ENCODE assay signal across 8 mouse cellular contexts in genomic region chr14:99044718-99045117, GRCm38 (mm10). TPM values are rescaled to one million over a fixed set of nuclear protein-coding genes. Genes with fewer than 3 reads are reported as not detected.
A peak's percentile ranks its signal among the peaks of the same experiment; 100 is the strongest.
DNase-seq lines count a peak whose midpoint lies in the region; ATAC-seq and TF ChIP-seq lines count a peak whose summit lies in the region.

No protein-coding gene starts in this region.

- ATAC-seq in heart, embryonic 11.5 days (replicated peaks; ENCODE audit: insufficient number of reproducible peaks, low FRiP score, low TSS enrichment) = no peak
- no peak for ATAC-seq in hindbrain, embryonic 12.5 days (ENCODE audit: low FRiP score)
- no peak for ATAC-seq in midbrain, embryonic 11.5 days (ENCODE audit: low FRiP score)

- H3K79me2 ChIP-seq in MEL (ENCODE audit: control insufficient read depth, insufficient read depth, low read length, poor library complexity) = peaks cover 62% of the 10 kb centered on the region

- H3K36me3 ChIP-seq in heart, embryonic 11.5 days (ENCODE audit: control insufficient read depth, insufficient read depth, low read length) = no peaks in the 10 kb centered on the region
- peaks cover 15 to 37% of the 10 kb centered on the region in 2 experiments for H3K36me3 ChIP-seq in MEL (ENCODE audit: control insufficient read depth in 1 of 2, insufficient read depth in 2 of 2, low read length in 2 of 2)
- H3K36me3 ChIP-seq in hindbrain, embryonic 12.5 days = no peaks in the 10 kb centered on the region
- no peaks in the 10 kb centered on the region for H3K36me3 ChIP-seq in midbrain, embryonic 11.5 days (ENCODE audit: control insufficient read depth, insufficient read depth, low read length)

- TF ChIP-seq EP300 in MEL (IDR thresholded peaks at IDR 0.05; ENCODE audit: low read depth in 1 of 2, low read length in 2 of 2) = no peak; a peak in 1 of 4 replicates

- peak overlapping the region; percentile 95 for H3K9ac ChIP-seq in heart, embryonic 11.5 days (ENCODE audit: low read depth, low read length)
- peak overlapping the region; percentile 83 for H3K9ac ChIP-seq in MEL (ENCODE audit: control insufficient read depth, low read depth, low read length, poor library complexity, severe bottlenecking)
- H3K9ac ChIP-seq in hindbrain, embryonic 12.5 days = peak overlapping the region; percentile 97
- peak overlapping the region; percentile 96 for H3K9ac ChIP-seq in midbrain, embryonic 11.5 days (ENCODE audit: low read length)

- peak overlapping the region; percentile 87 for H3K4me3 ChIP-seq in heart, embryonic 11.5 days (ENCODE audit: low read depth, low read length)
- H3K4me3 ChIP-seq in MEL (ENCODE audit: control insufficient read depth in 1 of 2, insufficient read depth in 1 of 2, low read depth in 2 of 2, low read length in 2 of 2) = peak overlapping the region; percentile 81 to 86
- H3K4me3 ChIP-seq in hindbrain, embryonic 12.5 days = peak overlapping the region; percentile 97
- H3K4me3 ChIP-seq in midbrain, embryonic 11.5 days (ENCODE audit: low read depth, low read length) = peak overlapping the region; percentile 95

- H3K27me3 ChIP-seq in heart, embryonic 11.5 days (ENCODE audit: control insufficient read depth, insufficient read depth, low read length) = no peaks in the 10 kb centered on the region
- no peaks in the 10 kb centered on the region for H3K27me3 ChIP-seq in MEL (ENCODE audit: control insufficient read depth in 1 of 2, insufficient read depth in 2 of 2, low read length in 2 of 2)
- no peaks in the 10 kb centered on the region for H3K27me3 ChIP-seq in hindbrain, embryonic 12.5 days
- H3K27me3 ChIP-seq in midbrain, embryonic 11.5 days (ENCODE audit: control insufficient read depth, insufficient read depth, low read length) = no peaks in the 10 kb centered on the region

- peaks cover 26% of the 10 kb centered on the region for H3K4me1 ChIP-seq in heart, embryonic 11.5 days (ENCODE audit: control insufficient read depth, insufficient read depth, low read length)
- peaks cover 13 to 27% of the 10 kb centered on the region in 2 experiments for H3K4me1 ChIP-seq in MEL (ENCODE audit: control insufficient read depth in 1 of 2, insufficient read depth in 2 of 2, low read length in 2 of 2)
- peaks cover 26% of the 10 kb centered on the region for H3K4me1 ChIP-seq in hindbrain, embryonic 12.5 days
- H3K4me1 ChIP-seq in midbrain, embryonic 11.5 days (ENCODE audit: control insufficient read depth, insufficient read depth, low read length) = peaks cover 20% of the 10 kb centered on the region

- WGBS in heart, embryonic 11.5 days (ENCODE audit: insufficient replicate concordance) = 6% methylated on average over 5 of the region's 5 CpGs
- WGBS in hindbrain, embryonic 12.5 days = 5% methylated on average over 5 of the region's 5 CpGs
- WGBS in midbrain, embryonic 11.5 days = 7% methylated on average over 5 of the region's 5 CpGs

- no peak for DNase-seq in heart, adult 9 months (ENCODE audit: low spot score in 2 of 2)
- DNase-seq in MEL (ENCODE audit: low read depth, low spot score) = peak; percentile 71
- peak; percentile 84 for DNase-seq in midbrain, embryonic 11.5 days (ENCODE audit: low spot score, missing footprints)
- no peak for DNase-seq in adrenal gland, adult (ENCODE audit: inconsistent age in 2 of 2, low spot score in 1 of 2)
- DNase-seq in gastrocnemius, postnatal 10 days = no peak
- no peak for DNase-seq in adrenal gland, adult 18-20 months (ENCODE audit: low spot score in 2 of 2)

- H3K4me2 ChIP-seq in heart, embryonic 11.5 days = peak overlapping the region; percentile 76
- H3K4me2 ChIP-seq in hindbrain, embryonic 12.5 days (replicated peaks) = peak overlapping the region; percentile 70
- peak overlapping the region; percentile 63 for H3K4me2 ChIP-seq in midbrain, embryonic 11.5 days

- no peaks in the 10 kb centered on the region for H3K9me3 ChIP-seq in heart, embryonic 11.5 days (replicated peaks; ENCODE audit: control insufficient read depth, low read length)
- H3K9me3 ChIP-seq in MEL (replicated peaks; ENCODE audit: insufficient read depth, low read length) = no peaks in the 10 kb centered on the region
- no peaks in the 10 kb centered on the region for H3K9me3 ChIP-seq in hindbrain, embryonic 12.5 days (replicated peaks)
- no peaks in the 10 kb centered on the region for H3K9me3 ChIP-seq in midbrain, embryonic 11.5 days (ENCODE audit: control insufficient read depth, low read length)

- TF ChIP-seq POLR2A in MEL (IDR thresholded peaks at IDR 0.05; ENCODE audit: control insufficient read depth in 1 of 2, insufficient read depth in 1 of 2, low read depth in 1 of 2, low read length in 2 of 2, poor library complexity in 1 of 2) = no peak

- TF ChIP-seq CTCF in MEL (IDR thresholded peaks at IDR 0.05 in 2 of 3, conservative IDR thresholded peaks at IDR 0.05 in 1 of 3; ENCODE audit: control insufficient read depth in 1 of 3, insufficient read depth in 1 of 3, low read depth in 2 of 3, low read length in 3 of 3, poor library complexity in 1 of 3, severe bottlenecking in 1 of 3) = no peak

- 0 out of 2 replicates have a peak overlapping the region, but pooled peaks have one; percentile 88 for H3K27ac ChIP-seq in heart, embryonic 11.5 days (ENCODE audit: low read depth, low read length)
- peak overlapping the region; percentile 72 for H3K27ac ChIP-seq in MEL (ENCODE audit: control insufficient read depth, low read depth, low read length)
- H3K27ac ChIP-seq in hindbrain, embryonic 12.5 days = no peak overlapping the region
- H3K27ac ChIP-seq in midbrain, embryonic 11.5 days (ENCODE audit: low read depth, low read length) = no peak overlapping the region

- no peak for TF ChIP-seq RAD21 in MEL (IDR thresholded peaks at IDR 0.05; ENCODE audit: low read depth, low read length)

TF ChIP-seq in MEL, 35 proteins besides CTCF, POLR2A, EP300 and RAD21 (continues in another document):
- TF ChIP-seq CHD1 (IDR thresholded peaks at IDR 0.05; ENCODE audit: low read depth, low read length) (no peak), GATA1 (IDR thresholded peaks at IDR 0.05; ENCODE audit: low read depth, low read length) (0 out of 2 replicates have a peak, but pooled peaks have one; percentile 15), JUND (IDR thresholded peaks at IDR 0.05; ENCODE audit: low read depth, low read length) (no peak), KAT2A (conservative IDR thresholded peaks at IDR 0.05; ENCODE audit: low read depth, low read length) (no peak), MXI1 (IDR thresholded peaks at IDR 0.05; ENCODE audit: low read depth, low read length) (no peak; the same call in 1 of the 2 replicates), TAL1 (IDR thresholded peaks at IDR 0.05; ENCODE audit: low read length) (no peak)

RNA-seq across cellular contexts. Expression of gene Mzt1, which starts 1.2 kb away (rescaled TPM):
- 93.1 and 97.9 TPM in 2 replicates for polyA plus RNA-seq in heart, embryonic 11.5 days (2014; fragmentation: Nextera tagmentation; extraction: Ambion mirVana)
- 16.4 and 17.5 TPM in 2 replicates for total RNA-seq in MEL (2012; rRNA removed)
- 10 to 100 TPM in 1 of 2 experiments, not detected in 1; 42.3 TPM for polyA plus RNA-seq in MEL (2012; ENCODE audit: insufficient read depth in 1 of 2, insufficient read length in 2 of 2, low read depth in 1 of 2, low replicate concordance in 2 of 2, missing spikeins in 1 of 2)
- polyA plus RNA-seq in hindbrain, embryonic 12.5 days (2016; fragmentation: Nextera tagmentation; extraction: Ambion mirVana) = 130 and 140 TPM in 2 replicates
- polyA plus RNA-seq in midbrain, embryonic 11.5 days (2014; fragmentation: Nextera tagmentation; extraction: Ambion mirVana) = 111 and 133 TPM in 2 replicates
- 10 to 100 TPM; 22.5 to 26.6 TPM for total RNA-seq in gastrocnemius, postnatal 10 days (2021)
- total RNA-seq in adrenal gland, adult 18-20 months (2021) = 10 to 100 TPM; 26.4 to 34.4 TPM

RNA-seq across cellular contexts. Expression of gene Bora, which starts 1.3 kb away (rescaled TPM):
- 51.9 and 52.1 TPM in 2 replicates for polyA plus RNA-seq in heart, embryonic 11.5 days (2014; fragmentation: Nextera tagmentation; extraction: Ambion mirVana)
- total RNA-seq in MEL (2012; rRNA removed) = 32.6 and 35.8 TPM in 2 replicates
- 10 to 100 TPM; 44.9 to 71.2 TPM for polyA plus RNA-seq in MEL (2012; ENCODE audit: insufficient read depth in 1 of 2, insufficient read length in 2 of 2, low read depth in 1 of 2, low replicate concordance in 2 of 2, missing spikeins in 1 of 2)
- 50.3 and 52.1 TPM in 2 replicates for polyA plus RNA-seq in hindbrain, embryonic 12.5 days (2016; fragmentation: Nextera tagmentation; extraction: Ambion mirVana)
- 64.0 and 66.1 TPM in 2 replicates for polyA plus RNA-seq in midbrain, embryonic 11.5 days (2014; fragmentation: Nextera tagmentation; extraction: Ambion mirVana)
- total RNA-seq in gastrocnemius, postnatal 10 days (2021) = 1 to 10 TPM; 3.6 to 4.4 TPM
- total RNA-seq in adrenal gland, adult 18-20 months (2021) = 1 to 10 TPM in 1 of 2 experiments, under 1 TPM in 1; 0.99 to 1.8 TPM

RNA-seq across cellular contexts. Expression of gene Rpl36a-ps1, which starts 50.6 kb away (rescaled TPM):
- 1.0 and 1.8 TPM in 2 replicates for polyA plus RNA-seq in heart, embryonic 11.5 days (2014; fragmentation: Nextera tagmentation; extraction: Ambion mirVana)
- 77.1 and 157 TPM in 2 replicates for total RNA-seq in MEL (2012; rRNA removed)
- 1 to 10 TPM in 1 of 2 experiments, not detected in 1; 7.4 TPM for polyA plus RNA-seq in MEL (2012; ENCODE audit: insufficient read depth in 1 of 2, insufficient read length in 2 of 2, low read depth in 1 of 2, low replicate concordance in 2 of 2, missing spikeins in 1 of 2)
- 1.6 TPM in 1 of 2 replicates, not detected in the other for polyA plus RNA-seq in hindbrain, embryonic 12.5 days (2016; fragmentation: Nextera tagmentation; extraction: Ambion mirVana)
- 0.76 and 2.0 TPM in 2 replicates for polyA plus RNA-seq in midbrain, embryonic 11.5 days (2014; fragmentation: Nextera tagmentation; extraction: Ambion mirVana)
- 1 to 10 TPM; 1.2 to 6.3 TPM for total RNA-seq in gastrocnemius, postnatal 10 days (2021)
- 1 to 10 TPM; 2.9 to 4.5 TPM for total RNA-seq in adrenal gland, adult 18-20 months (2021)

RNA-seq across cellular contexts. Expression of gene Pibf1, which starts 54.5 kb away (rescaled TPM):
- 15.8 and 16.7 TPM in 2 replicates for polyA plus RNA-seq in heart, embryonic 11.5 days (2014; fragmentation: Nextera tagmentation; extraction: Ambion mirVana)
- total RNA-seq in MEL (2012; rRNA removed) = 11.0 and 11.3 TPM in 2 replicates
- polyA plus RNA-seq in MEL (2012; ENCODE audit: insufficient read depth in 1 of 2, insufficient read length in 2 of 2, low read depth in 1 of 2, low replicate concordance in 2 of 2, missing spikeins in 1 of 2) = 1 to 10 TPM in 1 of 2 experiments, not detected in 1; 8.4 TPM
- 23.9 and 24.2 TPM in 2 replicates for polyA plus RNA-seq in hindbrain, embryonic 12.5 days (2016; fragmentation: Nextera tagmentation; extraction: Ambion mirVana)
- polyA plus RNA-seq in midbrain, embryonic 11.5 days (2014; fragmentation: Nextera tagmentation; extraction: Ambion mirVana) = 22.8 and 27.1 TPM in 2 replicates
- total RNA-seq in gastrocnemius, postnatal 10 days (2021) = 10 to 100 TPM; 10.0 to 13.1 TPM
- total RNA-seq in adrenal gland, adult 18-20 months (2021) = 1 to 10 TPM; 7.2 to 8.0 TPM

RNA-seq across cellular contexts. Expression of gene Dis3, which starts 54.9 kb away (rescaled TPM):
- 27.3 and 31.9 TPM in 2 replicates for polyA plus RNA-seq in heart, embryonic 11.5 days (2014; fragmentation: Nextera tagmentation; extraction: Ambion mirVana)
- 42.2 and 43.5 TPM in 2 replicates for total RNA-seq in MEL (2012; rRNA removed)
- 100 to 1,000 TPM in 1 of 2 experiments, 10 to 100 TPM in 1; 79.6 to 159 TPM for polyA plus RNA-seq in MEL (2012; ENCODE audit: insufficient read depth in 1 of 2, insufficient read length in 2 of 2, low read depth in 1 of 2, low replicate concordance in 2 of 2, missing spikeins in 1 of 2)
- polyA plus RNA-seq in hindbrain, embryonic 12.5 days (2016; fragmentation: Nextera tagmentation; extraction: Ambion mirVana) = 36.4 and 43.4 TPM in 2 replicates
- 44.9 and 46.0 TPM in 2 replicates for polyA plus RNA-seq in midbrain, embryonic 11.5 days (2014; fragmentation: Nextera tagmentation; extraction: Ambion mirVana)
- total RNA-seq in gastrocnemius, postnatal 10 days (2021) = 10 to 100 TPM; 17.7 to 20.0 TPM
- total RNA-seq in adrenal gland, adult 18-20 months (2021) = 10 to 100 TPM; 19.8 to 24.6 TPM

Comparison
In these comparisons a context has a peak if more than half of its experiments do, and no peak if none do; other contexts are left out.
1. H3K27ac ChIP-seq: peak in heart, embryonic 11.5 days (single experiment) and MEL (single experiment); none in hindbrain, embryonic 12.5 days (single experiment) and midbrain, embryonic 11.5 days (single experiment).
2. DNase-seq: peak in MEL (single experiment) and midbrain, embryonic 11.5 days (single experiment); none in heart, adult 9 months (0 of 2), adrenal gland, adult (0 of 2), gastrocnemius, postnatal 10 days (single experiment) and adrenal gland, adult 18-20 months (0 of 2).
3. Peak in every context shown above with its lines, with median percentiles within 50 percentile points of each other: H3K4me2 ChIP-seq, H3K4me3 ChIP-seq and H3K9ac ChIP-seq.